Mouse (Mus musculus) embryonic fibroblast, embryonic 13.5 days (primary cell): ENCODE results near the gene Nudt16l1.

Source experiments
- CTCF ChIP-seq: IDR thresholded peaks from 2 replicates; pipeline ENCODE4 v1.5.1; 2011; ENCODE audit warnings: mild to moderate bottlenecking, control low read depth, low read length, moderate library complexity, borderline replicate concordance; ENCODE audit not compliant: insufficient read depth
- POLR2A ChIP-seq: IDR thresholded peaks from 2 replicates; pipeline ENCODE4 v1.6.1; 2011; ENCODE audit warnings: low read depth, mild to moderate bottlenecking, control low read depth, low read length, moderate library complexity

- TF ChIP-seq POLR2A (no peak), CTCF (no peak)
These were observed 4.3 kb downstream of the Nudt16l1 start for GRCm38 (mm10) chr16:4942868-4943267.
